Mouse (Mus musculus): ENCODE measurements around the gene Pcbd1. TPM values are rescaled to one million over a fixed set of nuclear protein-coding genes. Genes with fewer than 3 reads are reported as not detected.

Pcbd1 gene
- polyA plus RNA-seq (2014; fragmentation: Nextera tagmentation; extraction: Ambion mirVana) = 66.4 and 71.2 TPM in 2 replicates

GRCm38 (mm10) chr10:61089170-61090142 lies at the start of gene Pcbd1:
TSS of gene Pcbd1 (plus strand) at chr10:61089331.
- Histone ChIP-seq H3K4me2 (peak within 1 kb of the TSS; percentile 88), H3K9ac (ENCODE audit: low read depth, low read length) (peak within 1 kb of the TSS; percentile 83), H3K36me3 (ENCODE audit: control insufficient read depth, insufficient read depth, low read length) (no peaks in the 10 kb centered on the region), H3K4me3 (ENCODE audit: low read depth, low read length) (peak within 1 kb of the TSS; percentile 53), H3K4me1 (ENCODE audit: control insufficient read depth, insufficient read depth, low read length) (peaks cover 9% of the 10 kb centered on the region; the same call in 1 of the 2 replicates), H3K27ac (ENCODE audit: low read depth, low read length) (peak within 1 kb of the TSS; percentile 54; the same call in 1 of the 2 replicates), H3K27me3 (ENCODE audit: control insufficient read depth, insufficient read depth, low read length) (no peaks in the 10 kb centered on the region), H3K9me3 (replicated peaks; ENCODE audit: control insufficient read depth, low read length) (no peaks in the 10 kb centered on the region)
- whole genome bisulfite sequencing (ENCODE audit: insufficient replicate concordance) = 7% methylated on average over 33 of the region's 33 CpGs
- peak; percentile 51 for ATAC-seq (replicated peaks; ENCODE audit: insufficient number of reproducible peaks, low FRiP score, low TSS enrichment)

- no peaks in the 10 kb centered on the region for H3K4me1 ChIP-seq (ENCODE audit: control insufficient read depth, insufficient read depth, low read length)
- WGBS (ENCODE audit: insufficient replicate concordance) = 55% methylated on average over 12 of the region's 12 CpGs
- peak; percentile 46; the same call in 1 of the 2 replicates for ATAC-seq (replicated peaks; ENCODE audit: insufficient number of reproducible peaks, low FRiP score, low TSS enrichment)
Observed at GRCm38 (mm10) chr10:61039657-61040056, 49.5 kb upstream of the Pcbd1 start.

GRCm38 (mm10) chr10:61045081-61045480 lies 44.0 kb upstream of the Pcbd1 start:
- Histone ChIP-seq H3K4me2 (no peak overlapping the region), H3K4me1 (ENCODE audit: control insufficient read depth, insufficient read depth, low read length) (no peaks in the 10 kb centered on the region), H3K27me3 (ENCODE audit: control insufficient read depth, insufficient read depth, low read length) (peaks cover 2% of the 10 kb centered on the region; the same call in 1 of the 2 replicates), H3K36me3 (ENCODE audit: control insufficient read depth, insufficient read depth, low read length) (no peaks in the 10 kb centered on the region), H3K9ac (ENCODE audit: low read depth, low read length) (no peak overlapping the region), H3K9me3 (replicated peaks; ENCODE audit: control insufficient read depth, low read length) (no peaks in the 10 kb centered on the region), H3K27ac (ENCODE audit: low read depth, low read length) (no peak overlapping the region), H3K4me3 (ENCODE audit: low read depth, low read length) (no peak overlapping the region)
- peak; percentile 55; the same call in 1 of the 2 replicates for ATAC-seq (replicated peaks; ENCODE audit: insufficient number of reproducible peaks, low FRiP score, low TSS enrichment)
- 22% methylated on average over 7 of the region's 8 CpGs for WGBS (ENCODE audit: insufficient replicate concordance)

More at GRCm38 (mm10) chr10:61039657-61040056, 49.5 kb upstream of the Pcbd1 start:
- no peaks in the 10 kb centered on the region for H3K9me3 ChIP-seq (replicated peaks; ENCODE audit: control insufficient read depth, low read length)
- no peaks in the 10 kb centered on the region for H3K36me3 ChIP-seq (ENCODE audit: control insufficient read depth, insufficient read depth, low read length)
- no peak overlapping the region for H3K9ac ChIP-seq (ENCODE audit: low read depth, low read length)
- H3K27me3 ChIP-seq (ENCODE audit: control insufficient read depth, insufficient read depth, low read length) = no peaks in the 10 kb centered on the region; the same call in 1 of the 2 replicates
- no peak overlapping the region for H3K27ac ChIP-seq (ENCODE audit: low read depth, low read length)
- H3K4me3 ChIP-seq (ENCODE audit: low read depth, low read length) = no peak overlapping the region
- H3K4me2 ChIP-seq = no peak overlapping the region

DNA sequence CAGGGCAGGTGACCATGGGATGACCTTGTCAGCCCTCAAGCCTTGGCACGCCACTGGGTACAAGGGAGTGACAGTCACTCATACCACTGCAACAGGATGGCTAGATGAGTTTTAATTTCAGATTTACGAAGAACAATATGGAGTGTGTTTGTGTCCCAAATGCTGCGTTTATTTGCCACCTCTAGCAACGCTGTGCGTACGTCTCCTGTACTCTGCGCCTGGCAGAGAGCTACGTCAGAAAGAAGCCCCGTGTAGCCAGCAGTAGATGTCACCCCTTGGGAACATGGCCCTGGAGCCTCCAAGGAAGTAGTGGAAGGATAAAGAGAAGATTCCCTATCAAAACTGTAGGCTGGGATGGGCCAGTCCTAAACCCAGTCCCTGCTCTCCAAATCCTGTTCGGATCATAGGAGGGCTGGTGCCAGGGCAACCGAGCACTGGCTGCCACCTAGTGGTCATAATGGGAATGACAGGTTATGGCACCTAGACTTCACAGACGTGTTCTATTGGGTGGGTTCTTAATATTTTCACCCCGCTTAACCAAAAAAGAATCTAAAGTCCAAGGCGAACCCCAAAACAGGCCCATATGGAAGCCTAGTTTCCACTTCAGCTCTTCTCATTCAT lies 37.0 kb upstream of the Pcbd1 start:
- no peaks in the 10 kb centered on the region; the same call in 1 of the 2 replicates for H3K9me3 ChIP-seq (replicated peaks; ENCODE audit: control insufficient read depth, low read length)
- 0 out of 2 replicates have a peak, but pooled peaks cover 2% of the 10 kb centered on the region for H3K27me3 ChIP-seq (ENCODE audit: control insufficient read depth, insufficient read depth, low read length)
- no peak overlapping the region for H3K9ac ChIP-seq (ENCODE audit: low read depth, low read length)
- no peaks in the 10 kb centered on the region for H3K4me1 ChIP-seq (ENCODE audit: control insufficient read depth, insufficient read depth, low read length)
- 60% methylated on average over 14 of the region's 14 CpGs for WGBS (ENCODE audit: insufficient replicate concordance)
- no peak overlapping the region for H3K4me2 ChIP-seq
- H3K4me3 ChIP-seq (ENCODE audit: low read depth, low read length) = no peak overlapping the region
- H3K36me3 ChIP-seq (ENCODE audit: control insufficient read depth, insufficient read depth, low read length) = no peaks in the 10 kb centered on the region
- H3K27ac ChIP-seq (ENCODE audit: low read depth, low read length) = no peak overlapping the region
- no peak for ATAC-seq (replicated peaks; ENCODE audit: insufficient number of reproducible peaks, low FRiP score, low TSS enrichment)

DNA sequence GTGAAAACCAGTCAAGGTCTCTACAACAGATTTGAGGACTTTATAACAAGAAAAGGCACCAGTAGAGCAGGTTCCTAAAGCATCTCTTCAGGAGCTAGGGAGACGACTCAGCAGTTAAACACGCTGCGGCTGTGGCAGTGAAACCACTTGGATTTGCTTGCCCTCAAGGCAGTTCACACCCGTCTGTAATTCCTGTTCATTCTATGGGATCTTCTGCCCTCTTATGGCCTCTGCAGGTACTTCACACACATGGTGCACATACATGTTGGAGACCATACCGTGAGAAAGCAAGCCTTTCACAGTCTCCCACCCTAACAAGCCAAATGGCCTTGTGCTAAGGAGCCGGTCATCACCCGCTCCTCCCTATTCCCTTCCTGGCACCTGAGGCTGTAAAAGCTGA lies 32.5 kb upstream of the Pcbd1 start:
- peaks cover 6% of the 10 kb centered on the region for H3K4me1 ChIP-seq (ENCODE audit: control insufficient read depth, insufficient read depth, low read length)
- H3K36me3 ChIP-seq (ENCODE audit: control insufficient read depth, insufficient read depth, low read length) = no peaks in the 10 kb centered on the region
- H3K4me3 ChIP-seq (ENCODE audit: low read depth, low read length) = no peak overlapping the region
- H3K27me3 ChIP-seq (ENCODE audit: control insufficient read depth, insufficient read depth, low read length) = no peaks in the 10 kb centered on the region
- H3K4me2 ChIP-seq = no peak overlapping the region
- H3K9me3 ChIP-seq (replicated peaks; ENCODE audit: control insufficient read depth, low read length) = no peaks in the 10 kb centered on the region; the same call in 1 of the 2 replicates
- no peak overlapping the region for H3K27ac ChIP-seq (ENCODE audit: low read depth, low read length)
- 94% methylated on average over 7 of the region's 7 CpGs for WGBS (ENCODE audit: insufficient replicate concordance)
- ATAC-seq (replicated peaks; ENCODE audit: insufficient number of reproducible peaks, low FRiP score, low TSS enrichment) = no peak
- H3K9ac ChIP-seq (ENCODE audit: low read depth, low read length) = no peak overlapping the region

- no CpG with 5 or more reads among the region's 1 CpGs for WGBS (ENCODE audit: insufficient replicate concordance)
- ATAC-seq (replicated peaks; ENCODE audit: insufficient number of reproducible peaks, low FRiP score, low TSS enrichment) = no peak
- no peaks in the 10 kb centered on the region; the same call in 1 of the 2 replicates for H3K9me3 ChIP-seq (replicated peaks; ENCODE audit: control insufficient read depth, low read length)
- H3K4me1 ChIP-seq (ENCODE audit: control insufficient read depth, insufficient read depth, low read length) = peaks cover 6% of the 10 kb centered on the region
- no peak overlapping the region for H3K27ac ChIP-seq (ENCODE audit: low read depth, low read length)
- no peak overlapping the region for H3K4me2 ChIP-seq
- H3K27me3 ChIP-seq (ENCODE audit: control insufficient read depth, insufficient read depth, low read length) = no peaks in the 10 kb centered on the region
- H3K4me3 ChIP-seq (ENCODE audit: low read depth, low read length) = no peak overlapping the region
- H3K9ac ChIP-seq (ENCODE audit: low read depth, low read length) = no peak overlapping the region
- H3K36me3 ChIP-seq (ENCODE audit: control insufficient read depth, insufficient read depth, low read length) = no peaks in the 10 kb centered on the region
Observed at GRCm38 (mm10) chr10:61059101-61059500, 30.0 kb upstream of the Pcbd1 start.

GRCm38 (mm10) chr10:61059543-61060110 lies 29.5 kb upstream of the Pcbd1 start:
- Histone ChIP-seq H3K27me3 (ENCODE audit: control insufficient read depth, insufficient read depth, low read length) (no peaks in the 10 kb centered on the region), H3K4me2 (no peak overlapping the region), H3K4me1 (ENCODE audit: control insufficient read depth, insufficient read depth, low read length) (peaks cover 6% of the 10 kb centered on the region), H3K27ac (ENCODE audit: low read depth, low read length) (no peak overlapping the region), H3K4me3 (ENCODE audit: low read depth, low read length) (no peak overlapping the region), H3K9ac (ENCODE audit: low read depth, low read length) (no peak overlapping the region), H3K9me3 (replicated peaks; ENCODE audit: control insufficient read depth, low read length) (no peaks in the 10 kb centered on the region; the same call in 1 of the 2 replicates), H3K36me3 (ENCODE audit: control insufficient read depth, insufficient read depth, low read length) (no peaks in the 10 kb centered on the region)
- 37% methylated on average over 6 of the region's 6 CpGs for WGBS (ENCODE audit: insufficient replicate concordance)
- no peak for ATAC-seq (replicated peaks; ENCODE audit: insufficient number of reproducible peaks, low FRiP score, low TSS enrichment)

GRCm38 (mm10) chr10:61063271-61063864 lies 25.8 kb upstream of the Pcbd1 start:
- H3K4me1 ChIP-seq (ENCODE audit: control insufficient read depth, insufficient read depth, low read length) = peaks cover 20% of the 10 kb centered on the region
- H3K27me3 ChIP-seq (ENCODE audit: control insufficient read depth, insufficient read depth, low read length) = no peaks in the 10 kb centered on the region
- H3K4me2 ChIP-seq = no peak overlapping the region
- no peak overlapping the region for H3K4me3 ChIP-seq (ENCODE audit: low read depth, low read length)
- H3K36me3 ChIP-seq (ENCODE audit: control insufficient read depth, insufficient read depth, low read length) = no peaks in the 10 kb centered on the region
- no peak overlapping the region for H3K9ac ChIP-seq (ENCODE audit: low read depth, low read length)
- H3K27ac ChIP-seq (ENCODE audit: low read depth, low read length) = no peak overlapping the region
- 89% methylated on average over 10 of the region's 10 CpGs for WGBS (ENCODE audit: insufficient replicate concordance)
- ATAC-seq (replicated peaks; ENCODE audit: insufficient number of reproducible peaks, low FRiP score, low TSS enrichment) = no peak
- no peaks in the 10 kb centered on the region for H3K9me3 ChIP-seq (replicated peaks; ENCODE audit: control insufficient read depth, low read length)

Measured in heart, embryonic 11.5 days (tissue).